8 mouse cellular contexts compared by ENCODE assay signal in the genomic region with DNA sequence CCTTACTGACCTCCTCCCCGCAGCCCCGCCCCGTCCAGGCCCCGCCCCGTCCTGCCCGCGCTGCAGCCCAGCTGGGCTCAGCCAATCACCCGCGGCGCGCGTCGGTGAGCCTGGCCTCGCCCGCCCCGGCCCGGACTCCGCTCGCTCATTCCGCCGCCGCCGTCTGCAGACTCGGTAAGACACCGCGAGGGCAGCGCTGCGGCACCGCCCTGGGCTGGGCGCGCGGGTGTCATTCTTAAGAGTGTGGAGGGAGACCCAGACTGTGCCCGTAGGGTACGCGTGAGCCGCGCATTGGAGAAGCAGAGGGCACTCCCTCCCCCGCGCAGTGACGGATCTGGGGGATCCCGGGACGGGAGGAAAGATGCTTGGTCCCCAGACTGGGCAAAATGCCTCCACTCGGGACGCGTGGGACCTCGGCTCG. TPM values are rescaled to one million over a fixed set of nuclear protein-coding genes. Genes with fewer than 3 reads are reported as not detected.
DNase-seq lines count a peak whose midpoint lies in the region; ATAC-seq and TF ChIP-seq lines count a peak whose summit lies in the region.

No protein-coding gene starts in this region.

- DNase-seq in G1E (ENCODE audit: low spot score), result peak; percentile 86
- DNase-seq in cerebellum, adult 11-12 months, result peak; percentile 20
- DNase-seq in forebrain, embryonic 14.5 days (ENCODE audit: low spot score), result peak; percentile 75
- peak; percentile 92 to 93 for DNase-seq in heart, postnatal 14 days
- peak; percentile 52 for DNase-seq in layer of hippocampus, adult 11-12 months (ENCODE audit: low spot score)
- DNase-seq in lung, postnatal 0 days (ENCODE audit: low spot score), result peak; percentile 93
- DNase-seq in ovary, adult 18-20 months (ENCODE audit: low spot score), result peak; percentile 83
- DNase-seq in thymus, postnatal 14 days, result peak; percentile 88

- ATAC-seq in G1E (ENCODE audit: extremely low read depth, insufficient number of reproducible peaks, low FRiP score, poor library complexity, severe bottlenecking), result peak; percentile 18; the same call in 1 of the 2 replicates
- peak; percentile 75 for ATAC-seq in forebrain, embryonic 14.5 days
- ATAC-seq in lung, postnatal 0 days, result peak; percentile 83

- no peak for TF ChIP-seq EP300 in lung, postnatal 0 days (IDR thresholded peaks at IDR 0.05)

- peak overlapping the region; percentile 66 for H3K9ac ChIP-seq in forebrain, embryonic 14.5 days (ENCODE audit: low read length)
- H3K9ac ChIP-seq in lung, postnatal 0 days (replicated peaks; ENCODE audit: low read depth), result peak overlapping the region; percentile 54

- intact Hi-C loops in heart, postnatal 14 days (cut with DNase I), result loop anchor here (5.0 to 10.0 kb wide), 3 partner anchors 41 to 362 kb away; a partner anchor contains a TSS

- peaks cover 2% of the 10 kb centered on the region; the same call in 1 of the 2 replicates for H3K27me3 ChIP-seq in G1E (ENCODE audit: insufficient read depth, low read length)
- H3K27me3 ChIP-seq in forebrain, embryonic 14.5 days (replicated peaks; ENCODE audit: control insufficient read depth, insufficient read depth, low read length), result peaks cover 25% of the 10 kb centered on the region
- no peaks in the 10 kb centered on the region for H3K27me3 ChIP-seq in lung, postnatal 0 days (replicated peaks; ENCODE audit: insufficient read depth, low read length)

- peak overlapping the region; percentile 82 for H3K4me3 ChIP-seq in G1E (ENCODE audit: low read depth, low read length)
- H3K4me3 ChIP-seq in forebrain, embryonic 14.5 days (ENCODE audit: low read depth, low read length), result peak overlapping the region; percentile 50
- H3K4me3 ChIP-seq in lung, postnatal 0 days (ENCODE audit: low read depth, low read length), result peak overlapping the region; percentile 74

- H3K4me2 ChIP-seq in forebrain, embryonic 14.5 days (ENCODE audit: low read length), result peak overlapping the region; percentile 87
- peak overlapping the region; percentile 95 for H3K4me2 ChIP-seq in lung, postnatal 0 days (replicated peaks; ENCODE audit: low read depth, low read length)

- peaks cover 81% of the 10 kb centered on the region for H3K4me1 ChIP-seq in G1E (ENCODE audit: insufficient read depth, low read depth, low read length)
- peaks cover 20% of the 10 kb centered on the region for H3K4me1 ChIP-seq in forebrain, embryonic 14.5 days (ENCODE audit: control insufficient read depth, insufficient read depth, low read length)
- H3K4me1 ChIP-seq in lung, postnatal 0 days (ENCODE audit: insufficient read depth, low read depth, low read length), result peaks cover 16% of the 10 kb centered on the region; the same call in 1 of the 2 replicates

- 1% methylated on average over 46 of the region's 47 CpGs for whole genome bisulfite sequencing in forebrain, embryonic 14.5 days
- WGBS in lung, postnatal 0 days, result under 1% methylated on average over 47 of the region's 47 CpGs

- H3K9me3 ChIP-seq in G1E (replicated peaks), result no peaks in the 10 kb centered on the region
- no peaks in the 10 kb centered on the region for H3K9me3 ChIP-seq in forebrain, embryonic 14.5 days (replicated peaks; ENCODE audit: control insufficient read depth, low read length)
- no peaks in the 10 kb centered on the region for H3K9me3 ChIP-seq in lung, postnatal 0 days (ENCODE audit: low read length)

- peaks cover 2% of the 10 kb centered on the region for H3K36me3 ChIP-seq in G1E (replicated peaks)
- no peaks in the 10 kb centered on the region for H3K36me3 ChIP-seq in forebrain, embryonic 14.5 days (ENCODE audit: control insufficient read depth, insufficient read depth, low read length)
- no peaks in the 10 kb centered on the region for H3K36me3 ChIP-seq in lung, postnatal 0 days (ENCODE audit: insufficient read depth, low read length)

- no peak for TF ChIP-seq CTCF in G1E (IDR thresholded peaks at IDR 0.05; ENCODE audit: low read depth, low read length)
- TF ChIP-seq CTCF in lung, postnatal 0 days (IDR thresholded peaks at IDR 0.05), result peak; percentile 6; the same call in 1 of the 2 replicates

- H3K27ac ChIP-seq in forebrain, embryonic 14.5 days (ENCODE audit: low read depth, low read length), result no peak overlapping the region
- peak overlapping the region; percentile 96 for H3K27ac ChIP-seq in lung, postnatal 0 days (ENCODE audit: low read length)

RNA-seq across cellular contexts. Expression of a gene that starts 1.1 kb away (rescaled TPM):
- 15.0 and 15.5 TPM in 2 replicates for total RNA-seq in G1E (2014; fragmentation: Nextera tagmentation)
- 21.2 and 22.3 TPM in 2 replicates for total RNA-seq in G1E (2017)
- polyA plus RNA-seq in G1E (2012), result 3.2 and 4.1 TPM in 2 replicates
- 14.5 and 15.1 TPM in 2 replicates for polyA plus RNA-seq in forebrain, embryonic 14.5 days (2014; fragmentation: Nextera tagmentation; extraction: Ambion mirVana)
- 10 to 100 TPM; 80.3 to 87.5 TPM for total RNA-seq in heart, postnatal 14 days (2021)
- 46.6 and 47.9 TPM in 2 replicates for polyA plus RNA-seq in lung, postnatal 0 days (2015; fragmentation: Nextera tagmentation; extraction: Ambion mirVana)

RNA-seq across cellular contexts. Expression of a gene that starts 40.4 kb away (rescaled TPM):
- total RNA-seq in G1E (2014; fragmentation: Nextera tagmentation) (2.8 and 6.5 TPM in 2 replicates), G1E (2017) (5.1 and 5.6 TPM in 2 replicates)
- 10.6 and 12.0 TPM in 2 replicates for polyA plus RNA-seq in G1E (2012)
- 7.0 and 9.5 TPM in 2 replicates for polyA plus RNA-seq in forebrain, embryonic 14.5 days (2014; fragmentation: Nextera tagmentation; extraction: Ambion mirVana)
- total RNA-seq in heart, postnatal 14 days (2021), result 1 to 10 TPM; 2.9 to 3.8 TPM
- polyA plus RNA-seq in lung, postnatal 0 days (2015; fragmentation: Nextera tagmentation; extraction: Ambion mirVana), result 5.2 TPM in 2 replicates

RNA-seq across cellular contexts. Expression of a gene that starts 40.5 kb away (rescaled TPM):
- 54.5 and 57.3 TPM in 2 replicates for total RNA-seq in G1E (2014; fragmentation: Nextera tagmentation)
- 92.9 and 105 TPM in 2 replicates for total RNA-seq in G1E (2017)
- 6.9 and 27.4 TPM in 2 replicates for polyA plus RNA-seq in G1E (2012)
- 112 and 128 TPM in 2 replicates for polyA plus RNA-seq in forebrain, embryonic 14.5 days (2014; fragmentation: Nextera tagmentation; extraction: Ambion mirVana)
- 10 to 100 TPM; 77.3 to 80.9 TPM for total RNA-seq in heart, postnatal 14 days (2021)
- polyA plus RNA-seq in lung, postnatal 0 days (2015; fragmentation: Nextera tagmentation; extraction: Ambion mirVana), result 63.2 and 72.7 TPM in 2 replicates

Comparison
In these comparisons a context has a peak if more than half of its experiments do, and no peak if none do; other contexts are left out.
1. ATAC-seq: peak in every context shown above with its lines; median percentile 83 in lung, postnatal 0 days; 75 in forebrain, embryonic 14.5 days; 18 in G1E.
2. DNase-seq: peak in every context shown above with its lines; median percentile 93 in lung, postnatal 0 days; 92 in heart, postnatal 14 days; 88 in thymus, postnatal 14 days; 86 in G1E; 83 in ovary, adult 18-20 months; 75 in forebrain, embryonic 14.5 days; 52 in layer of hippocampus, adult 11-12 months; 20 in cerebellum, adult 11-12 months.